In genomic region chr10:79625398-79625797, GRCm38 (mm10) we compare ENCODE assay signal across 32 mouse cellular contexts. TPM values are rescaled to one million over a fixed set of nuclear protein-coding genes. Genes with fewer than 3 reads are reported as not detected.
DNase-seq lines count a peak whose midpoint lies in the region; ATAC-seq and TF ChIP-seq lines count a peak whose summit lies in the region.
"Had no signal": no experiment of that assay in that cellular context is flagged by ENCODE, and none has a peak within 500 bp of the region (broad histone marks: within the 10 kb centered on the region; RNA-seq: fewer than 3 reads in every experiment).

No protein-coding gene starts in this region.

- DNase-seq in cerebellum, postnatal 25 days = peak; percentile 44 to 47
- DNase-seq in midbrain, postnatal 0 days (ENCODE audit: low spot score) = peak; percentile 65
- no peak for DNase-seq in midbrain, embryonic 11.5 days (ENCODE audit: low spot score, missing footprints)
- DNase-seq in retina, embryonic 14.5 days (ENCODE audit: low spot score) = peak; percentile 49
- DNase-seq: cerebellum, adult 18-20 months; embryo, embryonic 11 days; gastrocnemius, postnatal 25 days; heart, adult 18-20 months; heart, postnatal 10 days; heart, postnatal 36 days had no signal

- no peak overlapping the region for H3K4me2 ChIP-seq in midbrain, postnatal 0 days (ENCODE audit: low read depth, low read length, poor library complexity, severe bottlenecking)
- H3K4me2 ChIP-seq in midbrain, embryonic 11.5 days = no peak overlapping the region
- H3K4me2 ChIP-seq in intestine, embryonic 15.5 days (replicated peaks) = no peak overlapping the region
- H3K4me2 ChIP-seq: embryonic facial prominence, embryonic 13.5 days; forebrain, embryonic 12.5 days; forebrain, embryonic 15.5 days; heart, embryonic 12.5 days; heart, embryonic 15.5 days; hindbrain, embryonic 14.5 days had no signal

- H3K27ac ChIP-seq in midbrain, postnatal 0 days (ENCODE audit: low read depth, low read length) = no peak overlapping the region
- no peak overlapping the region for H3K27ac ChIP-seq in midbrain, embryonic 11.5 days (ENCODE audit: low read depth, low read length)
- no peak overlapping the region for H3K27ac ChIP-seq in intestine, embryonic 15.5 days
- H3K27ac ChIP-seq: embryonic facial prominence, embryonic 10.5 days; embryonic facial prominence, embryonic 13.5 days; forebrain, embryonic 12.5 days; forebrain, embryonic 15.5 days; heart, embryonic 15.5 days; hindbrain, embryonic 10.5 days; hindbrain, embryonic 14.5 days had no signal

- ATAC-seq in cerebellum, adult (ENCODE audit: insufficient number of reproducible peaks, low FRiP score, low TSS enrichment) = no peak
- ATAC-seq in midbrain, postnatal 0 days (ENCODE audit: low FRiP score) = no peak
- no peak for ATAC-seq in midbrain, embryonic 11.5 days (ENCODE audit: low FRiP score)
- no peak for ATAC-seq in intestine, embryonic 15.5 days
- ATAC-seq: CD4-positive, CD25-positive, alpha-beta regulatory T cell, adult 4 months; forebrain, embryonic 15.5 days had no signal

- H3K4me3 ChIP-seq in midbrain, postnatal 0 days (ENCODE audit: low read depth, low read length) = no peak overlapping the region
- no peak overlapping the region for H3K4me3 ChIP-seq in midbrain, embryonic 11.5 days (ENCODE audit: low read depth, low read length)
- no peak overlapping the region for H3K4me3 ChIP-seq in intestine, embryonic 15.5 days (replicated peaks)
- H3K4me3 ChIP-seq: embryonic facial prominence, embryonic 10.5 days; embryonic facial prominence, embryonic 13.5 days; erythroblast, embryonic 14.5 days; forebrain, embryonic 12.5 days; forebrain, embryonic 15.5 days; heart, embryonic 12.5 days; heart, embryonic 15.5 days; hindbrain, embryonic 10.5 days had no signal

- peaks cover 29% of the 10 kb centered on the region for H3K36me3 ChIP-seq in midbrain, postnatal 0 days (ENCODE audit: insufficient read depth, low read length)
- 0 out of 2 replicates have a peak, but pooled peaks cover 3% of the 10 kb centered on the region for H3K36me3 ChIP-seq in midbrain, embryonic 11.5 days (ENCODE audit: control insufficient read depth, insufficient read depth, low read length)
- no peaks in the 10 kb centered on the region for H3K36me3 ChIP-seq in intestine, embryonic 15.5 days
- H3K36me3 ChIP-seq: forebrain, embryonic 12.5 days; forebrain, embryonic 15.5 days; heart, embryonic 12.5 days; heart, embryonic 15.5 days had no signal

- no peaks in the 10 kb centered on the region for H3K9me3 ChIP-seq in midbrain, postnatal 0 days (ENCODE audit: low read length)
- H3K9me3 ChIP-seq in midbrain, embryonic 11.5 days (ENCODE audit: control insufficient read depth, low read length) = no peaks in the 10 kb centered on the region
- no peaks in the 10 kb centered on the region for H3K9me3 ChIP-seq in intestine, embryonic 15.5 days
- H3K9me3 ChIP-seq: embryonic facial prominence, embryonic 10.5 days; embryonic facial prominence, embryonic 13.5 days; forebrain, embryonic 12.5 days; forebrain, embryonic 15.5 days; heart, embryonic 12.5 days; heart, embryonic 15.5 days had no signal

- no peak overlapping the region for H3K9ac ChIP-seq in midbrain, postnatal 0 days (replicated peaks; ENCODE audit: low read length, poor library complexity, severe bottlenecking)
- H3K9ac ChIP-seq in midbrain, embryonic 11.5 days (ENCODE audit: low read length) = no peak overlapping the region
- H3K9ac ChIP-seq in intestine, embryonic 15.5 days = no peak overlapping the region
- H3K9ac ChIP-seq: embryonic facial prominence, embryonic 13.5 days; forebrain, embryonic 12.5 days; forebrain, embryonic 15.5 days; heart, embryonic 12.5 days; heart, embryonic 15.5 days; hindbrain, embryonic 14.5 days had no signal

- H3K27me3 ChIP-seq in midbrain, postnatal 0 days (ENCODE audit: insufficient read depth, low read length) = no peaks in the 10 kb centered on the region
- no peaks in the 10 kb centered on the region for H3K27me3 ChIP-seq in midbrain, embryonic 11.5 days (ENCODE audit: control insufficient read depth, insufficient read depth, low read length)
- no peaks in the 10 kb centered on the region for H3K27me3 ChIP-seq in intestine, embryonic 15.5 days (replicated peaks)
- H3K27me3 ChIP-seq: embryonic facial prominence, embryonic 13.5 days; forebrain, embryonic 12.5 days; forebrain, embryonic 15.5 days had no signal

- TF ChIP-seq CTCF in midbrain, postnatal 0 days (IDR thresholded peaks at IDR 0.05) = no peak

- no peaks in the 10 kb centered on the region for H3K4me1 ChIP-seq in midbrain, postnatal 0 days (ENCODE audit: insufficient read depth, low read length)
- no peaks in the 10 kb centered on the region for H3K4me1 ChIP-seq in midbrain, embryonic 11.5 days (ENCODE audit: control insufficient read depth, insufficient read depth, low read length)
- no peaks in the 10 kb centered on the region for H3K4me1 ChIP-seq in intestine, embryonic 15.5 days (replicated peaks)
- H3K4me1 ChIP-seq: embryonic facial prominence, embryonic 13.5 days; forebrain, embryonic 12.5 days; heart, embryonic 12.5 days; heart, embryonic 15.5 days had no signal

- 83% methylated on average over 9 of the region's 9 CpGs for WGBS in midbrain, postnatal 0 days
- 85% methylated on average over 9 of the region's 9 CpGs for WGBS in midbrain, embryonic 11.5 days
- 75% methylated on average over 9 of the region's 9 CpGs for WGBS in intestine, embryonic 15.5 days

RNA-seq across cellular contexts. Expression of gene C2cd4c, which starts 11.6 kb away (rescaled TPM):
- 43.6 and 45.2 TPM in 2 replicates for total RNA-seq in midbrain, postnatal 0 days (2014; rRNA removed)
- polyA plus RNA-seq in midbrain, postnatal 0 days (2015; fragmentation: Nextera tagmentation; extraction: Ambion mirVana) = 1.7 and 1.8 TPM in 2 replicates
- polyA plus RNA-seq in midbrain, embryonic 11.5 days (2014; fragmentation: Nextera tagmentation; extraction: Ambion mirVana) = 0.10 and 0.12 TPM in 2 replicates
- polyA plus RNA-seq in intestine, embryonic 15.5 days (2015; fragmentation: Nextera tagmentation; extraction: Ambion mirVana) = 0.05 and 0.06 TPM in 2 replicates
- total RNA-seq: gastrocnemius, postnatal 25 days; heart, postnatal 10 days; MEL had no signal
- polyA plus RNA-seq: CD4-positive, CD25-positive, alpha-beta regulatory T cell, adult 4 months; embryonic facial prominence, embryonic 10.5 days; embryonic facial prominence, embryonic 13.5 days; erythroblast, embryonic 14.5 days; forebrain, embryonic 12.5 days; heart, embryonic 12.5 days; heart, embryonic 15.5 days had no signal

RNA-seq across cellular contexts. Expression of gene Shc2, which starts 12.3 kb away (rescaled TPM):
- total RNA-seq in midbrain, postnatal 0 days (2014; rRNA removed) = 74.5 and 78.2 TPM in 2 replicates
- 25.9 and 26.2 TPM in 2 replicates for polyA plus RNA-seq in midbrain, postnatal 0 days (2015; fragmentation: Nextera tagmentation; extraction: Ambion mirVana)
- polyA plus RNA-seq in midbrain, embryonic 11.5 days (2014; fragmentation: Nextera tagmentation; extraction: Ambion mirVana) = 11.4 and 13.0 TPM in 2 replicates
- polyA plus RNA-seq in intestine, embryonic 15.5 days (2015; fragmentation: Nextera tagmentation; extraction: Ambion mirVana) = 7.6 and 8.2 TPM in 2 replicates
- total RNA-seq: MEL had no signal
- polyA plus RNA-seq: CD4-positive, CD25-positive, alpha-beta regulatory T cell, adult 4 months; erythroblast, embryonic 14.5 days had no signal

RNA-seq across cellular contexts. Expression of gene Odf3l2, which starts 20.1 kb away (rescaled TPM):
- total RNA-seq in midbrain, postnatal 0 days (2014; rRNA removed) = 2.3 TPM in 1 of 2 replicates, not detected in the other
- 1.6 and 2.1 TPM in 2 replicates for polyA plus RNA-seq in midbrain, postnatal 0 days (2015; fragmentation: Nextera tagmentation; extraction: Ambion mirVana)
- not detected in 2 replicates for polyA plus RNA-seq in midbrain, embryonic 11.5 days (2014; fragmentation: Nextera tagmentation; extraction: Ambion mirVana)
- polyA plus RNA-seq in intestine, embryonic 15.5 days (2015; fragmentation: Nextera tagmentation; extraction: Ambion mirVana) = not detected in 2 replicates
- total RNA-seq: adrenal gland, adult 2 months; adrenal gland, postnatal 14 days; adrenal gland, postnatal 4 days; heart, adult 18-20 months; heart, postnatal 10 days; heart, postnatal 36 days; MEL had no signal
- polyA plus RNA-seq: adrenal gland, adult 2 months; C2C12; CD4-positive, CD25-positive, alpha-beta regulatory T cell, adult 4 months; embryonic facial prominence, embryonic 10.5 days; embryonic facial prominence, embryonic 13.5 days; erythroblast, embryonic 14.5 days; forebrain, embryonic 12.5 days; gonadal fat pad, adult 2 months; heart, embryonic 12.5 days; heart, embryonic 15.5 days; hindbrain, embryonic 10.5 days; intestine, embryonic 14.5 days had no signal

RNA-seq across cellular contexts. Expression of gene Theg, which starts 38.3 kb away (rescaled TPM):
- total RNA-seq in midbrain, postnatal 0 days (2014; rRNA removed) = not detected in 2 replicates
- not detected in 2 replicates for polyA plus RNA-seq in midbrain, postnatal 0 days (2015; fragmentation: Nextera tagmentation; extraction: Ambion mirVana)
- not detected in 2 replicates for polyA plus RNA-seq in midbrain, embryonic 11.5 days (2014; fragmentation: Nextera tagmentation; extraction: Ambion mirVana)
- polyA plus RNA-seq in intestine, embryonic 15.5 days (2015; fragmentation: Nextera tagmentation; extraction: Ambion mirVana) = not detected in 2 replicates
- total RNA-seq: adrenal gland, adult 2 months; adrenal gland, postnatal 14 days; adrenal gland, postnatal 4 days; gastrocnemius, adult 8-10 months; gastrocnemius, postnatal 25 days; heart, adult 18-20 months; heart, postnatal 10 days; heart, postnatal 36 days; MEL had no signal
- polyA plus RNA-seq: adrenal gland, adult 2 months; brain, embryonic 14.5 days; C2C12; CD4-positive, CD25-positive, alpha-beta regulatory T cell, adult 4 months; embryonic facial prominence, embryonic 10.5 days; embryonic facial prominence, embryonic 13.5 days; erythroblast, embryonic 14.5 days; forebrain, embryonic 12.5 days; forebrain, embryonic 15.5 days; heart, embryonic 12.5 days; heart, embryonic 15.5 days; hindbrain, embryonic 10.5 days; hindbrain, embryonic 14.5 days; intestine, embryonic 14.5 days had no signal

RNA-seq across cellular contexts. Expression of gene Madcam1, which starts 39.0 kb away (rescaled TPM):
- 1.7 and 1.9 TPM in 2 replicates for total RNA-seq in midbrain, postnatal 0 days (2014; rRNA removed)
- polyA plus RNA-seq in midbrain, postnatal 0 days (2015; fragmentation: Nextera tagmentation; extraction: Ambion mirVana) = 1.3 and 1.6 TPM in 2 replicates
- polyA plus RNA-seq in midbrain, embryonic 11.5 days (2014; fragmentation: Nextera tagmentation; extraction: Ambion mirVana) = 1.2 and 1.4 TPM in 2 replicates
- 23.6 and 28.6 TPM in 2 replicates for polyA plus RNA-seq in intestine, embryonic 15.5 days (2015; fragmentation: Nextera tagmentation; extraction: Ambion mirVana)
- total RNA-seq: adrenal gland, adult 2 months; adrenal gland, postnatal 14 days; gastrocnemius, adult 8-10 months; gastrocnemius, postnatal 25 days; heart, postnatal 36 days; MEL had no signal
- polyA plus RNA-seq: adrenal gland, adult 2 months; C2C12; cortical plate, adult 2 months; erythroblast, embryonic 14.5 days had no signal
